Mouse (Mus musculus) hindbrain, embryonic 10.5 days (tissue): ENCODE measurements around the gene Arhgef9. TPM values are rescaled to one million over a fixed set of nuclear protein-coding genes. Genes with fewer than 3 reads are reported as not detected.
A peak's percentile ranks its signal among the peaks of the same experiment; 100 is the strongest.

Experiments used
- DNase-seq: peaks from one replicate; pipeline ENCODE4 v3.0.0-alpha.2; 2017; ENCODE audit warnings: low spot score
- H3K27ac ChIP-seq: fragments of 300-500 bp; sonication (generic); 2 replicates; pipeline ENCODE4 v1.5.1; 2016; ENCODE audit warnings: mild to moderate bottlenecking, moderate library complexity
- H3K27me3 ChIP-seq: fragments of 300-500 bp; sonication (generic); 2 replicates; pipeline ENCODE4 v1.6.1; 2016; ENCODE audit warnings: mild to moderate bottlenecking; ENCODE audit not compliant: poor library complexity, insufficient read depth, severe bottlenecking
- H3K36me3 ChIP-seq: fragments of 300-500 bp; sonication (generic); 2 replicates; pipeline ENCODE4 v1.6.1; 2016; ENCODE audit warnings: mild to moderate bottlenecking, moderate library complexity
- H3K4me1 ChIP-seq: fragments of 300-500 bp; sonication (generic); replicated peaks from 2 replicates; pipeline ENCODE4 v1.6.1; 2016; ENCODE audit warnings: mild to moderate bottlenecking
- H3K4me3 ChIP-seq: fragments of 300-500 bp; sonication (generic); 2 replicates; pipeline ENCODE4 v1.5.1; 2016; ENCODE audit warnings: mild to moderate bottlenecking, moderate library complexity
- H3K9me3 ChIP-seq: fragments of 300-500 bp; sonication (generic); 2 replicates; pipeline ENCODE4 v1.6.1; 2016; ENCODE audit warnings: mild to moderate bottlenecking, moderate library complexity
- WGBS: fragments of 180-500 bp; shearing (Covaris S2); methylation state at CpG from one replicate; pipeline ENCODE4 v1.1.7; 2016; 5-methylcytosine and 5-hydroxymethylcytosine counted together
- polyA plus RNA-seq: library from polyadenylated mRNA; unstranded; fragments of >200 nt; fragmentation: Nextera tagmentation; extraction: Ambion mirVana; gene quantifications from 2 replicates; pipeline ENCODE4 v1.2.1, GENCODE M21; 2016

Arhgef9 gene
- polyA plus RNA-seq, 1 experiment from 2014 or later: 14.3 TPM

DNA sequence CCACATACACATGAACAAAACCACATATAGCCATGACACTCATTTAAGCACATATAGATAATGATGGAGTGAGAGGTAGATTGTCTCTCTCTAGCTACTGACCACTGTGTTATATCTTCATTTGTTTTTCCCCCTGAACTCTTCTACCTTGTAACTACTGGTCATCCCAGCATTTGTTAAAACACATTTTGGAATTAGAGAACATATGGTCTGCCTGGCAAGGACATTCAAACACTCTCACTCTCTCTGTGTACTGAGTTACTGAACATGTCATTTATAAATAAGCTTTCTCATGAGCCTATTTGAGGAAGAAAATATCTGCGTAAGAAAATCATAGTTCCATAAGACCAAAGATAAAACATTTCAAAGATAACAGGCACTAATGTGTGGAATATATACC, 64.9 kb downstream of the Arhgef9 start:
- no peak for DNase-seq
- no peaks in the 10 kb centered on the region for H3K36me3 ChIP-seq
- H3K4me1 ChIP-seq: no peaks in the 10 kb centered on the region
- H3K9me3 ChIP-seq: no peaks in the 10 kb centered on the region
- no peak overlapping the region for H3K4me3 ChIP-seq
- peaks cover 10% of the 10 kb centered on the region; the same call in 1 of the 2 replicates for H3K27me3 ChIP-seq
- no peak overlapping the region for H3K27ac ChIP-seq
- 92% methylated on average over 1 of the region's 1 CpGs for WGBS

DNA sequence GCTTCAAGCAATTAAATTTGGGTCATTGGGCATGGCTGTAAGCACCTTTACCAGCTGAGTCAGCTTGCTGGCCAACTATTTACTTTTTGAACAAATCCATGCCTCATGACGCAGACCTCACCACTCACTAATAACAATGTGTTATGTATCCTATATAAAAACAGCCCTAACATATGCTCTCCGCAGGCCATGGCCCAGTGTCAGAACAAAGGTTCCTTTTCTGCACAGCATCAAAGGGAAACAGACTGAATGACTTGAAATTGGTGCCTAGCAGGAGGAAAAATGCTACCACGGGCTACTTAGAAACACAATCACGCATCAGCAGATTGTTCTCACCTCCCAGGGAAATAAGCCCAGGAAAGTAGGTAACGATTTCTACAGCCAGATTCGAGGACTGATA, 73.2 kb downstream of the Arhgef9 start:
- no peaks in the 10 kb centered on the region for H3K9me3 ChIP-seq
- no peak overlapping the region for H3K4me3 ChIP-seq
- WGBS: 60% methylated on average over 6 of the region's 6 CpGs
- no peaks in the 10 kb centered on the region for H3K36me3 ChIP-seq
- H3K27me3 ChIP-seq: peaks cover 7% of the 10 kb centered on the region; the same call in 1 of the 2 replicates
- no peaks in the 10 kb centered on the region for H3K4me1 ChIP-seq
- DNase-seq: no peak
- H3K27ac ChIP-seq: no peak overlapping the region

- Histone ChIP-seq H3K27me3 (peaks cover 6% of the 10 kb centered on the region), H3K27ac (no peak overlapping the region), H3K4me1 (no peaks in the 10 kb centered on the region), H3K9me3 (no peaks in the 10 kb centered on the region), H3K36me3 (no peaks in the 10 kb centered on the region), H3K4me3 (no peak overlapping the region)
- no peak for DNase-seq
- 88% methylated on average over 3 of the region's 3 CpGs for WGBS
These were observed 92.3 kb downstream of the Arhgef9 start for GRCm38 (mm10) chrX:95104361-95104760.

- no peak overlapping the region for H3K27ac ChIP-seq
- no peaks in the 10 kb centered on the region for H3K9me3 ChIP-seq
- 79% methylated on average over 4 of the region's 4 CpGs for WGBS
- DNase-seq: no peak
- no peak overlapping the region for H3K4me3 ChIP-seq
- H3K4me1 ChIP-seq: no peaks in the 10 kb centered on the region
- no peaks in the 10 kb centered on the region for H3K36me3 ChIP-seq
- H3K27me3 ChIP-seq: no peaks in the 10 kb centered on the region
These were observed 109.0 kb downstream of the Arhgef9 start for GRCm38 (mm10) chrX:95087674-95088073.

DNA sequence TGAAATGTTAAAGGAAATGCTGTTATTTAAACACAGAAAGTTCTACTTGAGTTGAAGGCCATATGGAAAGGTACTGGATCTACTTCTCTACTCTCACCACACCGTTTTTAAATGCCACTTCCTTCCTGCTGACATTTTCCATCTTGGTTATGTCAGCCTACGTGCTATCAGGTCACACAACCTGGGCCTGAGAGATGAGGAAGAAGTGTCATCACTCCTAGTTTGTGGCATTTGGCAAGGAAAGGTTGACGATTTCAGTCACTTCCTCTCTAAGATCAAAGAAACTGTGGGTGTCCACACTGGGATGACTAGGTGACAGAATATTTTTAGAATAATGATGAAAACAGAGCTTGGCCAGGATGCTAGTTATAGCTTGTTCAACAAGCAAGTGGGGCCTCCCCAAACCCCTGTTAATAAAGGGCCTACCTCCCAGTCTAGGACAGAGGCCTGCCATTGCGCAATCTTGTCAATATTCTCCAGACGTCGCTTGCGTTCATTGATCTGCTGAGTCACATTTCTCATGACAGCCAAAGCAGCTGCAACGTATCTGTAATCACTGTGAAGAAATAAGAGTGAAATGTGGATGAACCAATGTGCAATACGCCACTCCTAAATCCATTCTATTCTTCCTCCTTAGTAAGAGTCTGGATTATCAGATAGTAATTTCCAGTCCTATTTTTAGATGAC, 119.5 kb downstream of the Arhgef9 start:
- Histone ChIP-seq H3K36me3 (no peaks in the 10 kb centered on the region), H3K27ac (no peak overlapping the region), H3K27me3 (peaks cover 8% of the 10 kb centered on the region; the same call in 1 of the 2 replicates), H3K9me3 (no peaks in the 10 kb centered on the region), H3K4me1 (no peaks in the 10 kb centered on the region), H3K4me3 (no peak overlapping the region)
- WGBS: 84% methylated on average over 9 of the region's 9 CpGs
- DNase-seq: no peak

DNA sequence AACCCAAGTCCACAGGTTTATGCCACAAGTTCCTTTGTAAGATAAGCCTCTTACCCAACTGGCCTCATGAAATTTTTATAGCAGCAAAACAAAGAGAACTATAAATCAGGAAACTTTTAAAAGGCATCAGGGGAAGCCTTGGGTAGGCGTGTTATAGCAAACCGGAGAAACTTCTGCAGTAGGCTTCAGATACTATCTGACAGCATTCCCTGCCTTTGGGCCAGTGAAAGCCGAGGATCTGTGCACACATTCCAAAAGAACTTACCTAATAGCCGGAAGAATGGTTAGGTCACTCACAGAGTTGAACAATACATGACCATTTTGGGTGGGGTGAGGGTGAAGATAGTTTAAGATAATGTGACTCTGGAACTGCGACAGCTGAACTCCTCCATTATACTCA, 168.7 kb downstream of the Arhgef9 start:
- H3K27me3 ChIP-seq: peaks cover 12% of the 10 kb centered on the region; the same call in 1 of the 2 replicates
- H3K4me3 ChIP-seq: no peak overlapping the region
- no peaks in the 10 kb centered on the region for H3K9me3 ChIP-seq
- 79% methylated on average over 5 of the region's 5 CpGs for WGBS
- no peaks in the 10 kb centered on the region for H3K36me3 ChIP-seq
- H3K27ac ChIP-seq: no peak overlapping the region
- DNase-seq: no peak
- no peaks in the 10 kb centered on the region; the same call in 1 of the 2 replicates for H3K4me1 ChIP-seq

DNA sequence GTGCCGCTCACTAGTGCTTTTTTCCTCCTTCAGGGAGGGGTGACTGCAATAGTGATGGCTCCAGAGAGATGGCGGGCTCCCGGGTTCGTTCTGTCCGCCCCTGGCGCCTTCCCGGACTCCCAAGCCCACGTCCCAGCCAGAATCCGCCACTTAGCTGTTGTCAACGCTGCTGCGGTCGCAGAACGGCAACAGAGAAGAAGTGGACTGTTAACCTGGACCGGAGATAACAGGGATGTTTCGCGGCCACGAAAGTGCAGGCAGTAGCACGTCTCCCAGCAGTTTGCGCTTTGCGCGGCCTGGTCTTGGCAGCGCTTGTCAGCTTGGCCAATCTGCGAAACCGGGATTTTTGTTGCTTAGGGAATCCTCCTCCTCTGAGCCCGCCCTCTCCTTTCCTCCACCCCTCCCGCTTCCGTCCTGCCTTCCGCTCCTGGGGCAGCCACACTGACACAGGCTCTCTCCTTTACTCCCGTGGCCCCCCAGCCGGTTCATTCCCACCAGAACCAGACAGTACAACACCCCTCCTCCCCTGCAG, 170.2 kb downstream of the Arhgef9 start, which contains the start of gene Spin4:
Spin4 (minus strand) TSS at position 322 of the 532 bp plus-strand sequence.
- WGBS: 12% methylated on average over 30 of the region's 30 CpGs
- Histone ChIP-seq H3K27me3 (peaks cover 12% of the 10 kb centered on the region; the same call in 1 of the 2 replicates), H3K36me3 (no peaks in the 10 kb centered on the region), H3K4me1 (no peaks in the 10 kb centered on the region; the same call in 1 of the 2 replicates), H3K27ac (peak within 1 kb of the TSS; percentile 88), H3K9me3 (no peaks in the 10 kb centered on the region), H3K4me3 (peak within 1 kb of the TSS; percentile 58)
- peak; percentile 79 for DNase-seq

GRCm38 (mm10) chrX:95025779-95026360, 170.8 kb downstream of the Arhgef9 start:
- DNase-seq: peak; percentile 34
- 25% methylated on average over 23 of the region's 23 CpGs for WGBS
- Histone ChIP-seq H3K9me3 (no peaks in the 10 kb centered on the region), H3K36me3 (no peaks in the 10 kb centered on the region), H3K4me3 (peak overlapping the region; percentile 58), H3K27me3 (peaks cover 12% of the 10 kb centered on the region), H3K4me1 (no peaks in the 10 kb centered on the region; the same call in 1 of the 2 replicates), H3K27ac (peak overlapping the region; percentile 88)

DNA sequence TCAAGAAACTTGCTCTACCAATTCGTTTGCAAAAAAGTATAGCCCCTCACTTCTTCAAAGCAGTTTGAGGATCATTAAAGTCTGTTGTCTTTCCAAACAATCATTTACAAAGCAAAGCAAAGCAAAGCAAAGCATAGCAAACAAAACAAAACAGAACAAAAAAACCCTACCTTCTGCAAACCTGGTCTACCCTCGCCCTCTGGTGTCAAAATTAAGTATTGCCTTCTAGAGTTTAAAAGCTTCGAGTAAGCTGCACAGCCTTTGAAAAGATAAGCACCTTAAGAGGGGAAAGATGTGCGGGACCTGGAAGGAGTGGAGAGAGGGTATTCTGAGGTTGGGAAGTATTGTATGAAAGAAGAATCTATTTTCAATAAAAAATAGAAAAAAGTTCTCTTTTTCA, 184.6 kb downstream of the Arhgef9 start:
- Histone ChIP-seq H3K4me3 (no peak overlapping the region), H3K36me3 (no peaks in the 10 kb centered on the region), H3K9me3 (no peaks in the 10 kb centered on the region), H3K27me3 (peaks cover 6% of the 10 kb centered on the region; the same call in 1 of the 2 replicates), H3K4me1 (no peaks in the 10 kb centered on the region), H3K27ac (no peak overlapping the region)
- 26% methylated on average over 4 of the region's 4 CpGs for WGBS
- DNase-seq: no peak

Other genes starting within 250 kb of the Arhgef9 start
- 4.6 and 5.4 TPM in 2 replicates for gene Spin4, start 170.2 kb downstream of the Arhgef9 start, polyA plus RNA-seq
- 8.3 and 9.6 TPM in 2 replicates for gene Amer1, start 248.0 kb upstream of the Arhgef9 start, polyA plus RNA-seq